Mouse (Mus musculus) CH12.LX (cell line): ENCODE results near the gene Rprml. TPM values are rescaled to one million over a fixed set of nuclear protein-coding genes. Genes with fewer than 3 reads are reported as not detected.

Source experiments
- DNase-seq: peaks from one replicate; pipeline ENCODE4 v3.0.0-alpha.2; 2013; ENCODE audit errors: extremely low read depth
- H3K27ac ChIP-seq: 2 replicates; pipeline ENCODE4 v1.5.1; 2012; ENCODE audit warnings: low read depth, mild to moderate bottlenecking, control low read depth, moderate library complexity; ENCODE audit not compliant: insufficient read depth
- H3K27me3 ChIP-seq: replicated peaks from 2 replicates; pipeline ENCODE3; 2012; ENCODE audit warnings: inconsistent platforms
- H3K36me3 ChIP-seq, 2 experiments: replicated peaks in 1 of 2; 2 replicates each; pipeline versions ENCODE3 to v1.6.1; 2012; ENCODE audit warnings: inconsistent platforms in 1 of 2, low read length in 1 of 2, mild to moderate bottlenecking in 1 of 2, mixed read lengths in 1 of 2, moderate library complexity in 1 of 2; ENCODE audit not compliant: control insufficient read depth in 1 of 2, insufficient read depth in 1 of 2
- H3K4me1 ChIP-seq, 2 experiments: 2 replicates each; pipeline ENCODE4 v1.6.1; 2012; ENCODE audit warnings: inconsistent platforms in 1 of 2, moderate library complexity in 1 of 2; ENCODE audit not compliant: insufficient read depth in 2 of 2, control insufficient read depth in 1 of 2
- H3K4me2 ChIP-seq: 2 replicates; pipeline ENCODE4 v1.6.1; 2012; ENCODE audit warnings: low read depth, mild to moderate bottlenecking, control low read depth; ENCODE audit not compliant: poor library complexity, insufficient read depth, severe bottlenecking
- H3K4me3 ChIP-seq, 3 experiments: fragments of 150-350 bp in 1 of 3; sonication (generic) in 1 of 3; replicated peaks in 1 of 3; 2 replicates each; pipeline versions ENCODE3 to v1.5.1; 2011 to 2012; ENCODE audit warnings: low read depth in 2 of 3, low read length in 2 of 3, mild to moderate bottlenecking in 2 of 3, moderate library complexity in 2 of 3, control low read depth in 1 of 3, improper control_type of control experiment in 1 of 3, inconsistent platforms in 1 of 3, mixed read lengths in 1 of 3; ENCODE audit not compliant: poor library complexity in 1 of 3
- H3K79me2 ChIP-seq: replicated peaks from 2 replicates; pipeline ENCODE4 v1.6.1; 2012; ENCODE audit warnings: mild to moderate bottlenecking, moderate library complexity; ENCODE audit not compliant: control insufficient read depth, poor library complexity, insufficient read depth, severe bottlenecking; ENCODE audit errors: extremely low read depth
- H3K9ac ChIP-seq: 2 replicates; pipeline ENCODE4 v1.6.1; 2012; ENCODE audit warnings: low read depth, mild to moderate bottlenecking, control low read depth, moderate library complexity; ENCODE audit not compliant: insufficient read depth
- H3K9me3 ChIP-seq: replicated peaks from 2 replicates; pipeline ENCODE3; 2012; ENCODE audit warnings: low read length, inconsistent platforms, mixed read lengths
- BHLHE40 ChIP-seq: IDR thresholded peaks from 2 replicates; pipeline ENCODE4 v1.6.1; 2011; ENCODE audit warnings: mild to moderate bottlenecking, low read depth, low read length, improper control_type of control experiment
- CHD1 ChIP-seq: IDR thresholded peaks from 2 replicates; pipeline ENCODE4 v1.6.1; 2012; ENCODE audit warnings: low read depth, low read length, improper control_type of control experiment, inconsistent platforms
- CHD2 ChIP-seq: IDR thresholded peaks from 2 replicates; pipeline ENCODE4 v1.6.1; 2011; ENCODE audit warnings: low read length, improper control_type of control experiment
- CTCF ChIP-seq, 2 experiments: IDR thresholded peaks in 1 of 2; conservative IDR thresholded peaks in 1 of 2; 2 replicates each; pipeline ENCODE4 v1.5.1; 2011 to 2012; ENCODE audit warnings: low read depth in 2 of 2, low read length in 2 of 2, improper control_type of control experiment in 1 of 2, inconsistent platforms in 1 of 2, mild to moderate bottlenecking in 1 of 2, moderate library complexity in 1 of 2
- E2F4 ChIP-seq: IDR thresholded peaks from 2 replicates; pipeline ENCODE4 v1.6.1; 2011; ENCODE audit warnings: low read depth, low read length, improper control_type of control experiment; ENCODE audit not compliant: insufficient replicate concordance
- ELF1 ChIP-seq: IDR thresholded peaks from 2 replicates; pipeline ENCODE4 v1.6.1; 2014; ENCODE audit warnings: low read depth, mild to moderate bottlenecking, inconsistent platforms, low read length, improper control_type of control experiment
- ETS1 ChIP-seq: conservative IDR thresholded peaks from 2 replicates; pipeline ENCODE4 v1.6.1; 2012; ENCODE audit warnings: low read depth, mild to moderate bottlenecking, inconsistent platforms, low read length, improper control_type of control experiment, moderate library complexity
- IRF4 ChIP-seq: IDR thresholded peaks from 2 replicates; pipeline ENCODE4 v1.6.1; 2014; ENCODE audit warnings: low read depth, mild to moderate bottlenecking, inconsistent platforms, low read length, improper control_type of control experiment
- MAFK ChIP-seq: IDR thresholded peaks from 2 replicates; pipeline ENCODE4 v1.6.1; 2011; ENCODE audit warnings: low read length, improper control_type of control experiment; ENCODE audit not compliant: insufficient replicate concordance
- MAX ChIP-seq: IDR thresholded peaks from 2 replicates; pipeline ENCODE4 v1.6.1; 2011; ENCODE audit warnings: low read length, improper control_type of control experiment
- MAZ ChIP-seq: IDR thresholded peaks from 2 replicates; pipeline ENCODE4 v1.6.1; 2012; ENCODE audit warnings: low read depth, mild to moderate bottlenecking, inconsistent platforms, low read length, improper control_type of control experiment, moderate library complexity
- MEF2A ChIP-seq: IDR thresholded peaks from 2 replicates; pipeline ENCODE4 v1.6.1; 2014; ENCODE audit warnings: low read depth, mild to moderate bottlenecking, inconsistent platforms, low read length, improper control_type of control experiment, borderline replicate concordance
- NELFE ChIP-seq: IDR thresholded peaks from 2 replicates; pipeline ENCODE4 v1.6.1; 2011; ENCODE audit warnings: low read depth, low read length, improper control_type of control experiment
- NRF1 ChIP-seq: IDR thresholded peaks from 2 replicates; pipeline ENCODE4 v1.6.1; 2014; ENCODE audit warnings: low read depth, mild to moderate bottlenecking, inconsistent platforms, low read length, improper control_type of control experiment, moderate library complexity
- POLR2A ChIP-seq: IDR thresholded peaks from 2 replicates; pipeline ENCODE4 v1.6.1; 2011; ENCODE audit warnings: low read depth, mild to moderate bottlenecking, improper control_type of control experiment, low read length
- POLR2AphosphoS2 ChIP-seq: IDR thresholded peaks from 2 replicates; pipeline ENCODE4 v1.6.1; 2011; ENCODE audit warnings: low read depth, low read length, improper control_type of control experiment
- RCOR1 ChIP-seq: conservative IDR thresholded peaks from 2 replicates; pipeline ENCODE4 v1.6.1; 2012; ENCODE audit warnings: low read depth, mild to moderate bottlenecking, inconsistent platforms, low read length, improper control_type of control experiment
- SIN3A ChIP-seq: IDR thresholded peaks from 2 replicates; pipeline ENCODE4 v1.6.1; 2012; ENCODE audit warnings: low read length, improper control_type of control experiment, inconsistent platforms
- UBTF ChIP-seq: IDR thresholded peaks from 2 replicates; pipeline ENCODE4 v1.6.1; 2012; ENCODE audit warnings: low read depth, mild to moderate bottlenecking, inconsistent platforms, low read length, improper control_type of control experiment, moderate library complexity
- ZC3H11A ChIP-seq: IDR thresholded peaks from 2 replicates; pipeline ENCODE4 v1.6.1; 2012; ENCODE audit warnings: low read depth, mild to moderate bottlenecking, inconsistent platforms, low read length, improper control_type of control experiment
- ZKSCAN1 ChIP-seq: IDR thresholded peaks from 2 replicates; pipeline ENCODE4 v1.6.1; 2012; ENCODE audit warnings: low read depth, inconsistent platforms, low read length, improper control_type of control experiment, borderline replicate concordance
- ZMIZ1 ChIP-seq: IDR thresholded peaks from 2 replicates; pipeline ENCODE4 v1.6.1; 2012; ENCODE audit warnings: low read depth, mild to moderate bottlenecking, inconsistent platforms, low read length, improper control_type of control experiment
- ZNF384 ChIP-seq: IDR thresholded peaks from 2 replicates; pipeline ENCODE4 v1.6.1; 2012; ENCODE audit warnings: low read depth, low read length, improper control_type of control experiment, inconsistent platforms
- dilution Hi-C: fragments of 300-500 bp; cut with MboI; formaldehyde crosslinking; loops from 2 replicates; pipeline ENCODE4 v1.14.3; 2020; ENCODE audit warnings: low sequenced_read_pairs; ENCODE audit not compliant: extremely low pct_unique_long_range_greater_than_20kb, extremely low pct_ligation_motif_present
- in situ Hi-C: fragments of 300-500 bp; cut with MboI; formaldehyde crosslinking; loops from 3 replicates; pipeline ENCODE4 v1.14.3; 2019; ENCODE audit warnings: low sequenced_read_pairs, low pct_ligation_motif_present, low pct_unique_long_range_greater_than_20kb, mixed read lengths
- polyA plus RNA-seq: library from polyadenylated mRNA; unstranded; fragments of >175 nt; gene quantifications from 2 replicates; pipeline ENCODE4 v1.2.1, GENCODE M21; 2012; ENCODE audit warnings: low read depth; ENCODE audit not compliant: insufficient read length
- total RNA-seq, 2 experiments: library from RNA; depleted of rRNA; stranded (reverse); fragments of 300-350 nt in 1 of 2; fragments of >200 nt in 1 of 2; gene quantifications; 2 replicates each; pipeline ENCODE4 v1.2.3; 2012 to 2014

Rprml gene
- total and polyA plus RNA-seq, 3 experiments, result not detected

DNA sequence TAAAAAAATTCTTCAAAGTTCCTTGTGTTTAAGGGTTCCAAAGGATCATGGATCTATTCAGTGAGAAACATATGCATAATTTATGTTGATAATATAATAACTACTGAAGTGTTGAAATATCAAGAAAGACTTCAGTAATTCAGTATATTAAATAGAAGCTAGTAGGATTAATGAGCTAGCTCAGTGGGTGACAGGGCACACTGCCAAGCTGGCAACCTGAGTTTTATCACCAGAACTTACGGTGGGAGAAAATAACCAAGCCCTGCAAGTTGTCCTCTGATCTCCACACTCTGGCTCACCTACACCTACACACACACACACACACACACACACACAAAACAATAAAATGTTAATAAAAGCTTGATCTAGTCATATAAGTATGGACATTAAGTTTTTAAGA lies 43.9 kb downstream of the Rprml start:
- no peak for DNase-seq
- dilution Hi-C loops (no loop called here), in situ Hi-C loops (no loop called here)
- Histone ChIP-seq H3K4me3 (no peak overlapping the region), H3K9ac (no peak overlapping the region), H3K36me3 (peaks cover 9 to 62% of the 10 kb centered on the region in 2 experiments), H3K9me3 (no peaks in the 10 kb centered on the region), H3K27ac (no peak overlapping the region), H3K27me3 (no peaks in the 10 kb centered on the region), H3K79me2 (peaks cover 45% of the 10 kb centered on the region), H3K4me1 (peaks cover 8 to 55% of the 10 kb centered on the region in 2 experiments; a peak in 3 of 4 replicates), H3K4me2 (no peak overlapping the region)
- TF ChIP-seq ZNF384 (no peak), POLR2AphosphoS2 (no peak), ELF1 (no peak), MAZ (no peak), RCOR1 (no peak), NRF1 (no peak), ZKSCAN1 (no peak), ZMIZ1 (no peak), BHLHE40 (no peak), MAFK (no peak), CHD1 (no peak), ZC3H11A (no peak), IRF4 (no peak), MEF2A (no peak), SIN3A (no peak), POLR2A (no peak), MAX (no peak), ETS1 (no peak)

DNA sequence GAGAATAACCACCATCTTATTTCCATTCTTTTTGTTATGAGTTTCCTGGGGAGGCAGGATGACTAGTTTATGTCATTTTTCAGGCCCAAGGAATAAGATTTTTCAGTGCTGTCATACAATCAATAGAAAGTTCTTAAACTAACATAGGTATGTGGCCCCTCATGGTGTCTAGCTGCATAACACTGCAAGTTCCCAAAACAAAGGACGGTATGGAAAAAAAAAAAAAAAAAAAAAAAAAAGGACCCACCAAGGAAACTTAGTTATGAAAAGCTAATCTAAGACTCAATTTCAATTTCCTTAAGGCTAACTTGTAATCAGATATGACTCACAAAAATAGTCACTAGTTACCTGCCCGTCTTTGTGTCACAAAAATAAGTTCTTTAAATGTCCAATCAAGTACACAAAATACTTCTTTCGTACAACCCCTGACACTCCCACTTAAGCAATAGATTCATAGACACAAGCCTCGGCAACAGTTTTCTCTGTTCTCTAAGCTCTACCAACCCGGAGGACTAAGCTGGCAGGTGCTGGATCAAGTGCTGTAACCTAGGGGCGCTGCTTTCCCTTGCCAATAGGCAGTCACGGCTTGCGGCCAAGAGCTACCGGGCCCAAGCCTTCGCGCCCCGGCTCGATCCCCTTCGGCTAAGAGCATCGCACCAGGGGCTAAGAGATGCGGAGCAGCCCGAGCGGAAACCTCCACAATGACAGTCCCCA lies 47.6 kb downstream of the Rprml start:
- H3K9me3 ChIP-seq, result no peaks in the 10 kb centered on the region
- peaks cover 14% of the 10 kb centered on the region for H3K79me2 ChIP-seq
- H3K9ac ChIP-seq, result peak overlapping the region; percentile 72
- H3K4me3 ChIP-seq, result peak overlapping the region; percentile 66 to 81 (median 78)
- H3K27ac ChIP-seq, result peak overlapping the region; percentile 77; the same call in 1 of the 2 replicates
- H3K27me3 ChIP-seq, result no peaks in the 10 kb centered on the region
- peak overlapping the region; percentile 56 for H3K4me2 ChIP-seq
- peaks cover 8 to 39% of the 10 kb centered on the region in 2 experiments; a peak in 2 of 4 replicates for H3K4me1 ChIP-seq
- H3K36me3 ChIP-seq, result peaks cover 3 to 29% of the 10 kb centered on the region in 2 experiments
- in situ Hi-C loops, result no loop called here
- dilution Hi-C loops, result no loop called here
- peak; percentile 66 for DNase-seq
- TF ChIP-seq ZMIZ1 (0 out of 2 replicates have a peak, but pooled peaks have one; percentile 8), IRF4 (no peak), MAFK (no peak), RCOR1 (0 out of 2 replicates have a peak, but pooled peaks have one; percentile 17), POLR2AphosphoS2 (no peak), ZKSCAN1 (no peak), UBTF (no peak), NRF1 (no peak), ZNF384 (peak; percentile 69; the same call in 1 of the 2 replicates), E2F4 (no peak), CTCF (conservative IDR thresholded peaks at IDR 0.05 in 1 of 2, IDR thresholded peaks at IDR 0.05 in 1 of 2; ENCODE audit: low read depth in 2 of 2, low read length in 2 of 2) (peak in 1 of 2 experiments; percentile 24; a peak in 1 of 4 replicates), NELFE (no peak), CHD2 (0 out of 2 replicates have a peak, but pooled peaks have one; percentile 7)
